Mouse (Mus musculus) layer of hippocampus, postnatal 10 days (tissue): ENCODE data around the gene Uspl1. TPM values are rescaled to one million over a fixed set of nuclear protein-coding genes. Genes with fewer than 3 reads are reported as not detected.

ENCODE experiments used
- DNase-seq, 2 experiments: peaks; one replicate each; pipeline ENCODE4 v3.0.0; 2021; ENCODE audit warnings: low spot score in 2 of 2
- total RNA-seq, 2 experiments: library from RNA; stranded (reverse); gene quantifications; 2 replicates each; pipeline ENCODE4 v1.2.3; 2021

The Uspl1 gene
- total RNA-seq, 2 experiments from 2014 or later = 45.4 to 45.9 TPM

- no peak for DNase-seq
These were observed 18.1 kb upstream of the Uspl1 start for GRCm38 (mm10) chr5:149166011-149166410.

GRCm38 (mm10) chr5:149168051-149168450 is 16.1 kb upstream of the Uspl1 start:
- DNase-seq = no peak

GRCm38 (mm10) chr5:149168816-149169215 is 15.3 kb upstream of the Uspl1 start:
- no peak for DNase-seq

- DNase-seq = no peak
These were observed 13.1 kb upstream of the Uspl1 start for GRCm38 (mm10) chr5:149170841-149171588.

GRCm38 (mm10) chr5:149172246-149172645 is 11.9 kb upstream of the Uspl1 start:
- no peak for DNase-seq

GRCm38 (mm10) chr5:149174527-149174926 is 9.6 kb upstream of the Uspl1 start:
- DNase-seq = no peak

GRCm38 (mm10) chr5:149175736-149176135 is 8.4 kb upstream of the Uspl1 start:
- DNase-seq = no peak

- DNase-seq = no peak
These were observed 6.1 kb upstream of the Uspl1 start for GRCm38 (mm10) chr5:149178095-149178494.

GRCm38 (mm10) chr5:149179826-149180225 is 4.3 kb upstream of the Uspl1 start:
- DNase-seq = no peak

- no peak for DNase-seq
These were observed 1.8 kb upstream of the Uspl1 start for GRCm38 (mm10) chr5:149182186-149182870.

- DNase-seq = no peak
These were observed 1.0 kb upstream of the Uspl1 start for GRCm38 (mm10) chr5:149183122-149183521.

- no peak for DNase-seq
These were observed 438 bp upstream of the Uspl1 start for GRCm38 (mm10) chr5:149183721-149184103.

- no peak for DNase-seq
These were observed 665 bp downstream of the Uspl1 start for GRCm38 (mm10) chr5:149184844-149185186.

- DNase-seq = no peak
These were observed 1.7 kb downstream of the Uspl1 start for GRCm38 (mm10) chr5:149185806-149186205.

GRCm38 (mm10) chr5:149190160-149190559 is 6.0 kb downstream of the Uspl1 start:
- no peak for DNase-seq

GRCm38 (mm10) chr5:149196611-149197010 is 12.5 kb downstream of the Uspl1 start:
- no peak for DNase-seq

- DNase-seq = no peak
These were observed 14.6 kb downstream of the Uspl1 start for GRCm38 (mm10) chr5:149198782-149199181.

- DNase-seq = no peak
These were observed 18.8 kb downstream of the Uspl1 start for GRCm38 (mm10) chr5:149202941-149203340.

GRCm38 (mm10) chr5:149203796-149204375 is 19.7 kb downstream of the Uspl1 start:
- no peak for DNase-seq

GRCm38 (mm10) chr5:149204822-149205221 is 20.7 kb downstream of the Uspl1 start:
- no peak for DNase-seq

- no peak for DNase-seq
These were observed 21.1 kb downstream of the Uspl1 start for GRCm38 (mm10) chr5:149205265-149205664.

- no peak for DNase-seq
These were observed 22.1 kb downstream of the Uspl1 start for GRCm38 (mm10) chr5:149206286-149206685.

- no peak for DNase-seq
These were observed 23.5 kb downstream of the Uspl1 start for GRCm38 (mm10) chr5:149207661-149208060.
